Mouse (Mus musculus) CH12.LX (cell line): Measurements from ENCODE around the gene Fpgs.

ENCODE experiments used
- BHLHE40 ChIP-seq: IDR thresholded peaks from 2 replicates; pipeline ENCODE4 v1.6.1; 2011; ENCODE audit warnings: mild to moderate bottlenecking, low read depth, low read length, improper control_type of control experiment
- CHD2 ChIP-seq: IDR thresholded peaks from 2 replicates; pipeline ENCODE4 v1.6.1; 2011; ENCODE audit warnings: low read length, improper control_type of control experiment
- CTCF ChIP-seq, 2 experiments: IDR thresholded peaks in 1 of 2; conservative IDR thresholded peaks in 1 of 2; 2 replicates each; pipeline ENCODE4 v1.5.1; 2011 to 2012; ENCODE audit warnings: low read depth in 2 of 2, low read length in 2 of 2, improper control_type of control experiment in 1 of 2, inconsistent platforms in 1 of 2, mild to moderate bottlenecking in 1 of 2, moderate library complexity in 1 of 2
- EP300 ChIP-seq: IDR thresholded peaks from 2 replicates; pipeline ENCODE4 v1.6.1; 2011; ENCODE audit warnings: low read length, improper control_type of control experiment
- GABPA ChIP-seq: IDR thresholded peaks from 2 replicates; pipeline ENCODE4 v1.6.1; 2012; ENCODE audit warnings: low read depth, low read length, improper control_type of control experiment, inconsistent platforms; ENCODE audit not compliant: insufficient replicate concordance
- IRF4 ChIP-seq: IDR thresholded peaks from 2 replicates; pipeline ENCODE4 v1.6.1; 2014; ENCODE audit warnings: low read depth, mild to moderate bottlenecking, inconsistent platforms, low read length, improper control_type of control experiment
- POLR2A ChIP-seq: IDR thresholded peaks from 2 replicates; pipeline ENCODE4 v1.6.1; 2011; ENCODE audit warnings: low read depth, mild to moderate bottlenecking, improper control_type of control experiment, low read length
- TCF12 ChIP-seq: IDR thresholded peaks from 2 replicates; pipeline ENCODE4 v1.6.1; 2014; ENCODE audit warnings: low read depth, mild to moderate bottlenecking, inconsistent platforms, low read length, improper control_type of control experiment
- USF1 ChIP-seq: IDR thresholded peaks from 2 replicates; pipeline ENCODE4 v1.6.1; 2014; ENCODE audit warnings: low read depth, mild to moderate bottlenecking, inconsistent platforms, low read length, improper control_type of control experiment
- ZKSCAN1 ChIP-seq: IDR thresholded peaks from 2 replicates; pipeline ENCODE4 v1.6.1; 2012; ENCODE audit warnings: low read depth, inconsistent platforms, low read length, improper control_type of control experiment, borderline replicate concordance

GRCm38 (mm10) chr2:32665345-32665744 is 38.6 kb downstream of the Fpgs start:
- TF ChIP-seq ZKSCAN1 (no peak), IRF4 (peak; percentile 47; the same call in 1 of the 2 replicates), CTCF (conservative IDR thresholded peaks at IDR 0.05 in 1 of 2, IDR thresholded peaks at IDR 0.05 in 1 of 2; ENCODE audit: low read depth in 2 of 2, low read length in 2 of 2) (no peak), USF1 (no peak), POLR2A (peak; percentile 18; the same call in 1 of the 2 replicates), EP300 (no peak; the same call in 1 of the 2 replicates), BHLHE40 (peak; percentile 58), TCF12 (peak; percentile 37; the same call in 1 of the 2 replicates), GABPA (no peak), CHD2 (no peak)
